Mouse (Mus musculus): ENCODE measurements at regions not wholly inside any gene's neighbourhood (a gene's known extent, or its start where the extent isn't known, plus 50 kb on each side); places are given as distances from the start of the nearest gene placed in this dataset.
A peak's percentile ranks its signal among the peaks of the same experiment; 100 is the strongest.

DNA sequence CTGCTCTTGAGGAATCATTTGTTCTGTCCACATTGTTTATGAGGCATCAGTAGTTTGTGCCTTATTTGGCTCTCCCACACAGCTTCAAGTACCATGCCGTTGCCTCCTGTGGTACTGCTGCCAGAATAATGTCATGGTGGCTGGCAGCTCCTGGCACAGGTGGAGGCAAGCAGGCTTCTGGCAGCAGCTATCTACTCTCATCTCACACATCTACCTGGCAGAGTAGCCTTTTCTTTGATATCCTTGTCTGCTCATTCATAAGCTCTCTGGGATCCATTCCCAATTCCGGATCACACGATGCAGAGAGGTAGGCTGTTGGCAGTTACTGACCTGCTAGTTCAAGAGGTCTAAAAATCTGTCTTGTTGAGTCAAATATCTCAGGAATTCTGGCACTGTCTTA lies 373.6 kb upstream of the Depdc1a start:
- ATAC-seq (ENCODE audit: low TSS enrichment): no peak

DNA sequence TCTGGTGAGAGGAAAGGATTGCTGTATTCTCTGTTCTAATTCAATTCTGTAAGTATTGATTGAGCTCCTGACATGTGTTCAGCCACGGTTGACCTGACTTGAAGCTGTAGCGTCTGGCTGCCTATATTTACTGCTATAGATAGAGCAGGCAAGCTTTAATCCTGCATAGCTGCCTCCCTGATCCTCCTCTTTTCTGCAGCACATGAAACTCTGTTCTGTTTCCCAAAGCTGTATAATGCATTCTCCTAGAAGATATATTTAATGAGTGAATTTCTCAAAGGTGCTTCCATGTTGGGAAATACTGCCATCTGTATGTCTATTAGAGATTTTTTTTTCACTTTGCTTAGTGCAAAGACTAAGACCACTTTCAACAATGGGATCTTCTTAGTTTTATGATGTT lies 351.4 kb upstream of the Depdc1a start:
- peak; percentile 85 for ATAC-seq (ENCODE audit: low TSS enrichment)

DNA sequence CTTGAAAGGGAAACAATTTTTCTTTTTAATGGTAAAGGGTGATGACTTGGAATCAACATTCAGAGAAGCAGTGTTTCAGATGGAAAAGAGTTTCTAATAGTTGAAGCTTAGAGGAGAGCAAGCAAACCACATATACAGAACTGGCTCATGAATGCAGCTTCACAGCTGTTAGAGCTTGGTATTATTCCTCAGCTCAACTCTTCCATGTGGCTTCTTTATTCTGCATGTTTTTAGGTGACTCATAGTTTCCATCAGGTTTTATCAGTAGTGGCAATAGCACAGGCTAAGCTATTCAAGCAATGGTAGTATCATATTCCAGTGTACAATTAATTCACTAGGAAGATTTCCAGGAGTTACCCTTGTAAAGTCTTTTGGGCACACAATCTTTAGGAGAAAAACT lies 313.7 kb upstream of the Depdc1a start:
- ATAC-seq (ENCODE audit: low TSS enrichment): no peak

DNA sequence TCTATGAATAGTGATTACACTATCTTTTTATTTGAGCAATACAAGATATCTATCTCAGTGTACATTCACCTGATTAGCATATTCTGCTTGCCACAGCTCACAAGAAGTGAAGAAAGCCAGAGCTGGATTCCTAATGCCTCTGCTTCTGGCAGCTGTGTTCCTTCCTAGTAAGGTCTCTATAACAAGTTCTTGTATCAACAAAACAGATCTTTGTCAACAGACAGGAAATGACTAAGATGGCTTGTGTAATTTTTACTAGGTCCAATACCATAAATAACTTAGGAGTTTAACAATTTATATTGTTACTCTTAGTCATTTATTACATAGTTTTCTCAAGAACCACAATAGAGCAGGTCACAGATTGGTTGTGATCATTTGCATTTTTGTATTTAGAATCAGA lies 302.0 kb upstream of the Depdc1a start:
- no peak for ATAC-seq (ENCODE audit: low TSS enrichment)
